Mouse (Mus musculus) small intestine, adult 2 months (tissue): ENCODE measurements around the gene Jun.

Source experiments
- CTCF ChIP-seq: fragments of 200-500 bp; IDR thresholded peaks from 2 replicates; pipeline ENCODE4 v1.5.1; 2012; ENCODE audit warnings: low read depth, mild to moderate bottlenecking, control low read depth, inconsistent platforms, low read length, moderate library complexity, mixed read lengths; ENCODE audit not compliant: insufficient replicate concordance, insufficient read length; ENCODE audit errors: extremely low read depth
- POLR2A ChIP-seq: fragments of 200-500 bp; IDR thresholded peaks from 2 replicates; pipeline ENCODE4 v1.6.1; 2012; ENCODE audit warnings: low read depth, mild to moderate bottlenecking, control low read depth, inconsistent platforms, low read length, moderate library complexity

DNA sequence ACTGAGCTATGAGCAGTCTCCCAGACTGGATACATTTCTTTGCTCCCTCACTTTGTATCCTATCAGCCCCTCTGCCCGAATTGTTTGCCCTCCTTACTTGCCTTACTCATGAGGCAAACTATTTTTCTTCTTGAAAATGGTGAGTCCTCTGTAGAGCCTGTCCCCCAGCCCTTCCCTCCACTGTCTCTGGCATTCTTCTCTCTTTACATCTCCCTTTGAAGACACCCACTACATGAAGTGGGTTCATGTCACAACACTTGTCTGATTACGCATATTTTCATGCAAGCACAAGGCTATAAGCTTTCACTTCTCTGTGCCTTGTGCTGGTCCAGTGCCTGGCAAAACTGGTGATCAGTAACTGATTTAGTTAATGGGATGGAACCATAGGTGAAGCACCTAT, 31.8 kb downstream of the Jun start:
- no peak for TF ChIP-seq POLR2A
- TF ChIP-seq CTCF: no peak
